Mouse (Mus musculus): ENCODE measurements around the gene Rgs3.

DNA sequence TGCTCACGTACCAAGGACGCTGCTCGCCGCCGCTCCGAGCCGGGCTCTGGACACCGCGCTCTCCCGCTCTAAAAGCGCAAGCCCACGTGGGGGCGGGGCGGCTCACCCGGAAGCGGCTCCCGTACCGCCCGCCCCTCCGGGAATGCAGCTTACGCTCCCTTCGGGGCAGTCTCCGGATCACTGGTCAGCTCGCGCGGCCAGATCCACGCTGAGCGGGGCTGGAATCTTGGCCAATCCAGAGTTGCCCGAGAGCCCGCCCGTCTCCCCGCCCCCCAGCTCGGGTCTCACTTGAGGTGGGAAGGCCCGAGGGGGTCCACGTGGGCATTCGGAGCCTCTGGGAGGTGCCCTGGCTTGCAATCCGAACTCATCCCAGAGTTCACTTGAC lies 39.8 kb upstream of the Rgs3 start, which contains the start of gene Alad:
- no peak for TF ChIP-seq MAX (IDR thresholded peaks at IDR 0.05; ENCODE audit: low read length)
- no peak for TF ChIP-seq POLR2A (IDR thresholded peaks at IDR 0.05; ENCODE audit: control insufficient read depth in 1 of 2, insufficient read depth in 1 of 2, low read depth in 1 of 2, low read length in 2 of 2, poor library complexity in 1 of 2)
- TF ChIP-seq MAZ (IDR thresholded peaks at IDR 0.05; ENCODE audit: low read depth, low read length): no peak
- TF ChIP-seq ZC3H11A (IDR thresholded peaks at IDR 0.05; ENCODE audit: low read depth, low read length): no peak
- no peak for TF ChIP-seq MYB (IDR thresholded peaks at IDR 0.05; ENCODE audit: low read depth, low read length)
- no peak for TF ChIP-seq EP300 (IDR thresholded peaks at IDR 0.05; ENCODE audit: low read depth in 1 of 2, low read length in 2 of 2)
- no peak for TF ChIP-seq CTCF (IDR thresholded peaks at IDR 0.05 in 2 of 3, conservative IDR thresholded peaks at IDR 0.05 in 1 of 3; ENCODE audit: control insufficient read depth in 1 of 3, insufficient read depth in 1 of 3, low read depth in 2 of 3, low read length in 3 of 3, poor library complexity in 1 of 3, severe bottlenecking in 1 of 3)
- no peak for TF ChIP-seq MXI1 (IDR thresholded peaks at IDR 0.05; ENCODE audit: low read depth, low read length)
- TF ChIP-seq MYC (IDR thresholded peaks at IDR 0.05; ENCODE audit: low read depth, low read length): no peak
